11 mouse cellular contexts compared by ENCODE assay signal in genomic region chr1:137297780-137298569, GRCm38 (mm10).
DNase-seq lines count a peak whose midpoint lies in the region; ATAC-seq and TF ChIP-seq lines count a peak whose summit lies in the region.
"Had no signal": no experiment of that assay in that cellular context is flagged by ENCODE, and none has a peak within 500 bp of the region (broad histone marks: within the 10 kb centered on the region; RNA-seq: fewer than 3 reads in every experiment).

No protein-coding gene starts in this region.

- no peaks in the 10 kb centered on the region for H3K9me3 ChIP-seq in lung, postnatal 0 days (ENCODE audit: low read length)

- H3K36me3 ChIP-seq in lung, postnatal 0 days (ENCODE audit: insufficient read depth, low read length): no peaks in the 10 kb centered on the region

- 46% methylated on average over 10 of the region's 10 CpGs for WGBS in lung, postnatal 0 days

- H3K27ac ChIP-seq in gastrocnemius, adult 2 months: no peak overlapping the region
- no peak overlapping the region for H3K27ac ChIP-seq in lung, postnatal 0 days (ENCODE audit: low read length)

- H3K4me2 ChIP-seq in lung, postnatal 0 days (replicated peaks; ENCODE audit: low read depth, low read length): no peak overlapping the region

- no peak for DNase-seq in gastrocnemius, adult 2 months
- DNase-seq in gastrocnemius, postnatal 36 days: no peak
- peak; percentile 11 for DNase-seq in lung, postnatal 0 days (ENCODE audit: low spot score)
- DNase-seq in lung, adult 18-20 months: no peak
- peak; percentile 40 for DNase-seq in thymus, postnatal 14 days
- no peak for DNase-seq in cerebellum, adult 18-20 months
- no peak for DNase-seq in cerebellum, adult 9-11 months
- DNase-seq: adrenal gland, postnatal 10 days; cerebellum, adult 9-10 months had no signal

- intact Hi-C loops in gastrocnemius, adult 2 months (cut with DNase I): no loop called here
- intact Hi-C loops in gastrocnemius, postnatal 36 days (cut with DNase I): no loop called here

- peak; percentile 2; the same call in 1 of the 2 replicates for TF ChIP-seq CTCF in gastrocnemius, adult 2 months (IDR thresholded peaks at IDR 0.05)
- peak; percentile 62 for TF ChIP-seq CTCF in lung, postnatal 0 days (IDR thresholded peaks at IDR 0.05)

- no peaks in the 10 kb centered on the region for H3K4me1 ChIP-seq in lung, postnatal 0 days (ENCODE audit: insufficient read depth, low read depth, low read length)

- H3K4me3 ChIP-seq in gastrocnemius, adult 2 months: no peak overlapping the region
- no peak overlapping the region for H3K4me3 ChIP-seq in lung, postnatal 0 days (ENCODE audit: low read depth, low read length)

- H3K27me3 ChIP-seq in lung, postnatal 0 days (replicated peaks; ENCODE audit: insufficient read depth, low read length): no peaks in the 10 kb centered on the region

- no peak for TF ChIP-seq EP300 in lung, postnatal 0 days (IDR thresholded peaks at IDR 0.05)

- H3K9ac ChIP-seq in lung, postnatal 0 days (replicated peaks; ENCODE audit: low read depth): no peak overlapping the region

- no peak for ATAC-seq in lung, postnatal 0 days
- ATAC-seq in common myeloid progenitor, adult 5-6 weeks (replicated peaks; ENCODE audit: low read depth, poor library complexity, severe bottlenecking): peak; percentile 39; the same call in 1 of the 2 replicates
- ATAC-seq: midbrain, embryonic 16.5 days had no signal

Comparison
In these comparisons a context has a peak if more than half of its experiments do, and no peak if none do; other contexts are left out.
1. DNase-seq: peak in lung, postnatal 0 days (single experiment) and thymus, postnatal 14 days (single experiment); none in gastrocnemius, adult 2 months (single experiment), gastrocnemius, postnatal 36 days (0 of 2), lung, adult 18-20 months (0 of 2), cerebellum, adult 18-20 months (0 of 2) and cerebellum, adult 9-11 months (single experiment).